Mouse (Mus musculus) spleen, adult 2 months (tissue): ENCODE measurements at regions not wholly inside any gene's neighbourhood (a gene's known extent, or its start where the extent isn't known, plus 50 kb on each side); places are given as distances from the start of the nearest gene placed in this dataset.

Source experiments
- DNase-seq, 2 experiments: peaks; one replicate each; pipeline versions ENCODE4 v3.0.0 to v3.0.0-alpha.2; 2012 to 2021; ENCODE audit warnings: low spot score in 2 of 2, low read depth in 1 of 2
- H3K27ac ChIP-seq: fragments of 200-500 bp; 2 replicates; pipeline ENCODE4 v1.5.1; 2012; ENCODE audit warnings: low read length, inconsistent platforms; ENCODE audit not compliant: insufficient read depth
- H3K27me3 ChIP-seq: fragments of 200-500 bp; 2 replicates; pipeline ENCODE4 v1.6.1; 2012; ENCODE audit warnings: mild to moderate bottlenecking, moderate library complexity, low read length, inconsistent platforms; ENCODE audit not compliant: control insufficient read depth, insufficient read depth
- H3K36me3 ChIP-seq: fragments of 200-500 bp; 2 replicates; pipeline ENCODE4 v1.6.1; 2012; ENCODE audit warnings: mild to moderate bottlenecking, low read length, inconsistent platforms; ENCODE audit not compliant: control insufficient read depth, insufficient read depth
- H3K4me1 ChIP-seq: fragments of 200-500 bp; 2 replicates; pipeline ENCODE4 v1.6.1; 2011; ENCODE audit warnings: inconsistent platforms; ENCODE audit not compliant: control insufficient read depth, insufficient read depth, insufficient read length
- H3K4me3 ChIP-seq: fragments of 200-500 bp; 2 replicates; pipeline ENCODE4 v1.5.1; 2011; ENCODE audit warnings: mild to moderate bottlenecking, inconsistent platforms; ENCODE audit not compliant: insufficient read depth, insufficient read length; ENCODE audit errors: extremely low read depth
- CTCF ChIP-seq: fragments of 200-500 bp; IDR thresholded peaks from 2 replicates; pipeline ENCODE4 v1.5.1; 2011; ENCODE audit warnings: mild to moderate bottlenecking, inconsistent platforms; ENCODE audit not compliant: insufficient read depth, insufficient read length, insufficient replicate concordance; ENCODE audit errors: extremely low read depth
- POLR2A ChIP-seq: fragments of 200-500 bp; IDR thresholded peaks from 2 replicates; pipeline ENCODE4 v1.6.1; 2011; ENCODE audit warnings: low read depth, low read length, inconsistent platforms
- whole genome bisulfite sequencing: fragments of 180-500 bp; shearing (Covaris S2); methylation state at CpG from one replicate; pipeline ENCODE4 v1.1.7; 2018; 5-methylcytosine and 5-hydroxymethylcytosine counted together

DNA sequence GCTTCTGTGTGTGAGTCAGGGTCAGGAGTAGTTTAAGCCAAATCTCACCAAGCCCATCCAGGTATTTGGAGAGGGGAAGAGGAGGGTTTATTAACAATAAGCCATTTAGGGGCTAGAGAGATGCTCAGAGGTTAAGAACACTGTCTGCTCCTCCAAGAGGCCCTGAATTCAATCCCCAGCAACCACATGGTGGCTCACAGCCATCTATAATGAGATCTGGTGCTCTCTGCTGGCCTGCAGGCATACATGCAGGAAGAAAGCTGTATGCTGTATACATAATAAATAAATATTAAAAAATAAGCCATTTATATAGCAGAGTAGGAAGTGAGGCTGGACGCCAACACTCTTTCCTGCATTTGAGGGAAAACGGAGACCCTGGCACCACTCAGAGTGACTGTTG is 330.4 kb upstream of the Arglu1 start:
- H3K27me3 ChIP-seq: no peaks in the 10 kb centered on the region
- H3K4me3 ChIP-seq: no peak overlapping the region
- WGBS: 84% methylated on average over 2 of the region's 2 CpGs
- H3K27ac ChIP-seq: no peak overlapping the region
- no peaks in the 10 kb centered on the region for H3K4me1 ChIP-seq
- no peaks in the 10 kb centered on the region for H3K36me3 ChIP-seq
- TF ChIP-seq CTCF (no peak), POLR2A (no peak)
- no peak for DNase-seq

GRCm38 (mm10) chr8:9020180-9020579 is 329.9 kb upstream of the Arglu1 start:
- Histone ChIP-seq H3K4me3 (no peak overlapping the region), H3K36me3 (no peaks in the 10 kb centered on the region), H3K27me3 (no peaks in the 10 kb centered on the region), H3K4me1 (no peaks in the 10 kb centered on the region), H3K27ac (no peak overlapping the region)
- 41% methylated on average over 3 of the region's 3 CpGs for WGBS
- no peak for DNase-seq
- TF ChIP-seq POLR2A (no peak), CTCF (no peak)

DNA sequence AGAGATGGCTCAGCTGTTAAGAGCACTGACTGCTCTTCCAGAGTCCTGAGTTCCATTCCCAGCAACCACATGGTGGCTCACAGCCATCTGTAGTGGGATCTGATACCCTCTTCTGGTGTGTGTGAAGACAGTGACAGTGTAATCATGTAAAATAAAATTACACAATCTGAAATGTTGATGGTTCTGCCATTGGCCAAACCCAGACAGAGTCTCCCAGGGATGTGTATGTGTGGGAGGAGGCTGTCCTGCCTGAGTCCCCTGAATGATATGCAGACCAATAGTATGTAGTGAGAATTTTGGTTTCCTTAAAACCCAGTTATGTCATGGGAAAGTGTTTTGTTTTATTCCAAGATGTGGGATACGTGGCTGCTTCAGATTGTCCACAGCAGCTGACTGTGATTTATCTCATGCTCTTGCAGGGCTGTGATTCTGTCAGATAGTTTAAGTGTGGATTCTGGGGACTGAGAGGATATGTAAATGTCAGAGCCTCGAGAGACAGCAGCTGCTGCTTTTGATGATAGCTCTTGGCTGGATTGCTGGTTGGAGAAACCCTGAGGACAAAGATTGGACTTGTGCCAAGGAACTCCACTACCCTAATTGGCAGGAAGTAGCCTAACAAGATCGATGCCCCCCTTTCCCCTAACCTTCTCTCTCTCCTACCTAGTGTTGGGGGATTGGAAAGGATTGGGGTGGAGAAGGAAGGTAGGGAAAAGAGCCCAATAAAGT is 321.6 kb upstream of the Arglu1 start:
- no peak overlapping the region for H3K4me3 ChIP-seq
- no peak for DNase-seq
- no peaks in the 10 kb centered on the region for H3K36me3 ChIP-seq
- H3K27me3 ChIP-seq: no peaks in the 10 kb centered on the region
- no peaks in the 10 kb centered on the region for H3K4me1 ChIP-seq
- no peak overlapping the region for H3K27ac ChIP-seq
- TF ChIP-seq POLR2A (no peak), CTCF (no peak)
- WGBS: 59% methylated on average over 3 of the region's 3 CpGs

DNA sequence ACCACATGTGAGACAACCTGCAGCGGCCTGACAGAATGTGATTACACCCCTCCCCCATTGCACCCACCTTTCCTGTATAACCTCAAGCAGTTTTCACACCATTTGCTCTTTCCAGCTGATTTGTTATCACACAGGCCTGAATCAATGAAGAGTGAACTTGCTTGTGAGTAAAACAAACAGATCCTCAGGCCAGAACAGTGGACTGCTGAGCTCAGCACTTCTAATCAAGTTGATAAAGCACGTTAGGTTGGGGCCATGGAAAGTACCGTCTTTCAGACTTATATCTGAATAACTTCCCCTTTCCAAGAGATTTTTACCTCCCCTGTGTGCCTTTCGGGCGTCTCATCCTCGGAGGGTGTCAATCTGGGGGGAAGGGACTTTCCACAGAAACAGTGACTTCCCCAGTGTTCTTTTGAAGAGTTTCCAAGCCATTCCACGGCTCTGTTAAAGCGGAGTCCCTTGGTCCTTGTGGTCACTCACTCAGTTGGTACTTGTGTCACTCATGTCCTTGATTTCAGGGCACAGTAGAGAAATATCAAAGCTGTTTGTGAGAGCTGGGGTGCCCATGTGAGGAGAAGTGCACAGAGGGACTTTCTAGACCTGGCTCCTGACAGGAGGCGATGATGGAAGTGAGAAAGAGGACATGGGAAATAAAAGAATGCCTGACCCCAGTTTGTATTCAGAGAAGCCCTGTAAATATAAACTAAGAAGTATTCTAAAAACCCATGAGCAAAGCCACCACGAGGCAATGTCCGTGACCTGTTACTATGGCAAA is 317.9 kb upstream of the Arglu1 start:
- no peak for DNase-seq
- WGBS: 56% methylated on average over 11 of the region's 11 CpGs
- TF ChIP-seq CTCF (no peak), POLR2A (no peak)

GRCm38 (mm10) chr8:8999914-9000313 is 309.6 kb upstream of the Arglu1 start:
- Histone ChIP-seq H3K36me3 (no peaks in the 10 kb centered on the region), H3K4me3 (no peak overlapping the region), H3K27ac (no peak overlapping the region), H3K4me1 (no peaks in the 10 kb centered on the region), H3K27me3 (no peaks in the 10 kb centered on the region)
- TF ChIP-seq CTCF: no peak
- no peak for TF ChIP-seq POLR2A
- no peak for DNase-seq
- 94% methylated on average over 5 of the region's 5 CpGs for WGBS

More for the DNA sequence above, 317.9 kb upstream of the Arglu1 start:
- Histone ChIP-seq H3K27ac (no peak overlapping the region), H3K4me3 (no peak overlapping the region), H3K4me1 (no peaks in the 10 kb centered on the region), H3K36me3 (no peaks in the 10 kb centered on the region), H3K27me3 (no peaks in the 10 kb centered on the region)

DNA sequence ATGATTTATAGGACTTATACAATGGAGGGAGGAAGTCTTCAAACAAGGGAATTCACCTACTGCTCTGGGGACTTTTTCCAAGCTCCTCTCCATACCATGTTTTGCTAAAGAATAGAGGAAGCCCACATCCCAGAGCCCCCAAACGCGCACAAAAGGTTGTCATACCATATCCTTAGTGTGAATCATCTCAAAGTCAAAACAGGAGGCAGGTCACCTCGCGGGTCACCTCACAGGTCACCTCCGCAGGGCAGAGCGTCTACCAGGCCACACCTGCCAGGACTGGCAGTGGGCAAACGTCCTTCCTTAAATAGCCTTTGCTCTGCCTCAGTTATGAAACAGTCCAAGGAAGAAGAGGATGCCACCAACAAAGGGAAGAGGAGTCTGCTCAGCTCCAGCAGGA is 307.3 kb upstream of the Arglu1 start:
- no peak for DNase-seq
- Histone ChIP-seq H3K27ac (no peak overlapping the region), H3K4me3 (no peak overlapping the region), H3K4me1 (peaks cover 9% of the 10 kb centered on the region; the same call in 1 of the 2 replicates), H3K36me3 (no peaks in the 10 kb centered on the region), H3K27me3 (no peaks in the 10 kb centered on the region)
- 67% methylated on average over 7 of the region's 7 CpGs for whole genome bisulfite sequencing
- no peak for TF ChIP-seq CTCF
